Mouse (Mus musculus): ENCODE data around the gene Eif2ak2. TPM values are rescaled to one million over a fixed set of nuclear protein-coding genes. Genes with fewer than 3 reads are reported as not detected.

The Eif2ak2 gene
- polyA plus RNA-seq, 2 experiments, result 3.4 to 4.3 TPM

DNA sequence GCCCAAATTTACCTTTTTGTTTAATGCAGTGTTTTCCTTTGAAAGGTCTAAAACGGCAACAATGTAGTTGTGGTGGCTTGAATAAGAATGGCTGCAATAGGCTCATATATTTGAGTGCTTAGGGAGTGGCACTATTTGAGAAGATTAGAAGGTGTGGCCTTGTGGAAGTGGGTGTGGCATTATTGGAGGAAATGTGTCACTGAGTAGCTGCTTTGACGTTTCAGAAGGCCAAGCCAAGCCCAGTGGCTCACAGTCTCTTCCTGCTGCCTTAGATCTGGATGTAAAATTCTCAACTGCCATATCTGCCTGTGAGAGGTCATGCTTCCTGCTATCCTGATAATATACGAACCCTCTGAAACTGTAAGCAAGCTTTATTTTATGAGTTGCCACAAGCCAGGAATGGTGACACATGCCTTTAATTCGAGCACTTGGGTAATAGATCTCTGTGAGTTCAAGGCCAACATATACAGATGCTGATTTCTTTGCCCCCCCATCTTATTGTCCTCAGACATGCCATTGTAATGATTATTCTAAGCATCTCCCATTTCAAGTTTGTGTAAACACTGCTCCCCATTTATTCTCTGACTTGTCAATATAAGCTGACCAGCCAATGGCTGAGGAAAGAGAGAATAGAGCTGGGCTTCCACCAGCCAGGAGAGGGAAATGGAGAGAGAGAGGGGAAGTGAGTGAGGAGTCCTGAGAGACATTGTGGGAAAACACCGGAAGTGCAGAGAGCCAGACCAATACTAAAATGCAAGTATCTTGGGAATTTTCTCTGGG is 3.1 kb upstream of the Eif2ak2 start:
- Histone ChIP-seq H3K4me2 (ENCODE audit: low read depth) (no peak overlapping the region), H3K36me3 (replicated peaks; ENCODE audit: control insufficient read depth, insufficient read depth, low read depth) (no peaks in the 10 kb centered on the region), H3K4me3 (ENCODE audit: insufficient read depth in 1 of 2, low read depth in 2 of 2, low read length in 2 of 2) (no peak overlapping the region), H3K9ac (replicated peaks) (no peak overlapping the region), H3K9me3 (ENCODE audit: control insufficient read depth, low read length) (no peaks in the 10 kb centered on the region), H3K4me1 (replicated peaks; ENCODE audit: control insufficient read depth in 2 of 2, insufficient read depth in 2 of 2, low read length in 1 of 2) (peaks cover 3 to 11% of the 10 kb centered on the region in 2 experiments; a peak in 3 of 4 replicates), H3K27me3 (ENCODE audit: control insufficient read depth, insufficient read depth, low read length) (no peaks in the 10 kb centered on the region), H3K27ac (no peak overlapping the region)
- ATAC-seq (ENCODE audit: insufficient read depth) (no peak), DNase-seq (ENCODE audit: low read depth in 3 of 3, low spot score in 3 of 3) (no peak)
- no peak for TF ChIP-seq EP300 (IDR thresholded peaks at IDR 0.05; ENCODE audit: low read depth)
- TF ChIP-seq CTCF (IDR thresholded peaks at IDR 0.05; ENCODE audit: low read depth), result no peak
- WGBS (ENCODE audit: insufficient replicate concordance), result 64% methylated on average over 5 of the region's 5 CpGs

DNA sequence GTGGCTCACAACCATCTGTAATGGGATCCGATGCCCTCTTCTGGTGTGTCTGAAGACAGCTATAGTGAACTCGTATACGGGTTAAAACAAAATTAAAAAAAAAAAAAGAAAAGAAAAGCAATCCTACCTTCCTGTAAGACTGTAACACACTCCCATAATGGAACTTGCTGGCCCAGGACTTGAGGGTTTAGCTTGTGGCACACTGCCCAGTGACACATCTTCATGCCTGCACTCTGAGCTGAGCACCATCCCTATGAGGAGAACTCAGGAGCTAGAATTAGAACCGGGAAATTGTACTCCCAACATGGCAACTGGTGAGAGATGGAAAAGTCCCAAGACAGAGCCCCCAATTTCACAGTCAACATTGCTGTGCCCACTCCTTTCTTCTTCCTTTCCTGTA is 918 bp upstream of the Eif2ak2 start:
- no peaks in the 10 kb centered on the region; the same call in none of the 2 replicates for H3K36me3 ChIP-seq (replicated peaks; ENCODE audit: control insufficient read depth, insufficient read depth, low read depth)
- DNase-seq (ENCODE audit: low read depth in 3 of 3, low spot score in 3 of 3) (no peak), ATAC-seq (ENCODE audit: insufficient read depth) (no peak)
- H3K9me3 ChIP-seq (ENCODE audit: control insufficient read depth, low read length), result no peaks in the 10 kb centered on the region
- H3K27me3 ChIP-seq (ENCODE audit: control insufficient read depth, insufficient read depth, low read length), result no peaks in the 10 kb centered on the region
- H3K4me2 ChIP-seq (ENCODE audit: low read depth), result no peak overlapping the region
- 81% methylated on average over 4 of the region's 4 CpGs for WGBS (ENCODE audit: insufficient replicate concordance)
- H3K4me3 ChIP-seq (ENCODE audit: insufficient read depth in 1 of 2, low read depth in 2 of 2, low read length in 2 of 2), result no peak overlapping the region
- peaks cover 3 to 11% of the 10 kb centered on the region in 2 experiments; a peak in 3 of 4 replicates for H3K4me1 ChIP-seq (replicated peaks; ENCODE audit: control insufficient read depth in 2 of 2, insufficient read depth in 2 of 2, low read length in 1 of 2)
- H3K27ac ChIP-seq, result no peak overlapping the region
- no peak overlapping the region for H3K9ac ChIP-seq (replicated peaks)
- TF ChIP-seq CTCF (IDR thresholded peaks at IDR 0.05; ENCODE audit: low read depth) (no peak), EP300 (IDR thresholded peaks at IDR 0.05; ENCODE audit: low read depth) (no peak)

DNA sequence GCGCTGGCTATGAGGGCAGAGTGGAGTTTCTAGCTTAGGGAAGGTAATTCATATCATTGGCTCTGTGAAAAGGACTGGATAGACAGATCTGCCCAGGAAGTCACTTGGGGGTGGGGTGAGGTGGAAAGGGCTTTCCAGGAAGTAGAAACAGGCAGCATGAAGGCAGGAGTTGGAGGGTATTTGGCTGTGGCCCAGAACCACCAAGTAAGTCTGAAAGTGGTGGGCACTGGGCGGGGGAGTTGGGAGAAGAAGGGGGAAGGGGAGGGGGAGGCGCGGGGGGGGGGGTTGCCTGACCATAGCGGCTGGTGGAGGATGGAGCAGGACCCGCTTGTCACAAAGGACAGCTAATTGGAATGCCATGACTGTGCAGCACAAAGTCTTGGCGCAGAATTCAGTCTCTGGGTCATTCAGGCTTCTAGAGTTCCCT is 482 bp downstream of the Eif2ak2 start:
- H3K9ac ChIP-seq (replicated peaks), result peak overlapping the region; percentile 94
- peak; percentile 58 for ATAC-seq (ENCODE audit: insufficient read depth)
- H3K36me3 ChIP-seq (replicated peaks; ENCODE audit: control insufficient read depth, insufficient read depth, low read depth), result peaks cover 12% of the 10 kb centered on the region
- H3K4me1 ChIP-seq (replicated peaks; ENCODE audit: control insufficient read depth in 2 of 2, insufficient read depth in 2 of 2, low read length in 1 of 2), result peaks cover 3 to 11% of the 10 kb centered on the region in 2 experiments; a peak in 3 of 4 replicates
- no peak for DNase-seq (ENCODE audit: low read depth in 3 of 3, low spot score in 3 of 3)
- no peaks in the 10 kb centered on the region for H3K27me3 ChIP-seq (ENCODE audit: control insufficient read depth, insufficient read depth, low read length)
- WGBS (ENCODE audit: insufficient replicate concordance), result 2% methylated on average over 7 of the region's 7 CpGs
- H3K4me3 ChIP-seq (ENCODE audit: insufficient read depth in 1 of 2, low read depth in 2 of 2, low read length in 2 of 2), result peak overlapping the region; percentile 93 to 97
- H3K27ac ChIP-seq, result peak overlapping the region; percentile 75
- peak overlapping the region; percentile 77 for H3K4me2 ChIP-seq (ENCODE audit: low read depth)
- TF ChIP-seq CTCF (IDR thresholded peaks at IDR 0.05; ENCODE audit: low read depth) (no peak), EP300 (IDR thresholded peaks at IDR 0.05; ENCODE audit: low read depth) (no peak)
- no peaks in the 10 kb centered on the region for H3K9me3 ChIP-seq (ENCODE audit: control insufficient read depth, low read length)

GRCm38 (mm10) chr17:78873886-78874285 is 8.5 kb downstream of the Eif2ak2 start:
- no peak overlapping the region for H3K4me3 ChIP-seq (ENCODE audit: insufficient read depth in 1 of 2, low read depth in 2 of 2, low read length in 2 of 2)
- H3K36me3 ChIP-seq (replicated peaks; ENCODE audit: control insufficient read depth, insufficient read depth, low read depth), result peaks cover 22% of the 10 kb centered on the region
- DNase-seq (ENCODE audit: low read depth in 3 of 3, low spot score in 3 of 3) (no peak), ATAC-seq (ENCODE audit: insufficient read depth) (no peak)
- H3K27ac ChIP-seq, result no peak overlapping the region
- no peaks in the 10 kb centered on the region for H3K9me3 ChIP-seq (ENCODE audit: control insufficient read depth, low read length)
- TF ChIP-seq CTCF (IDR thresholded peaks at IDR 0.05; ENCODE audit: low read depth) (no peak), EP300 (IDR thresholded peaks at IDR 0.05; ENCODE audit: low read depth) (no peak)
- H3K9ac ChIP-seq (replicated peaks), result no peak overlapping the region
- no peaks in the 10 kb centered on the region for H3K4me1 ChIP-seq (replicated peaks; ENCODE audit: control insufficient read depth in 2 of 2, insufficient read depth in 2 of 2, low read length in 1 of 2)
- 78% methylated on average over 6 of the region's 6 CpGs for WGBS (ENCODE audit: insufficient replicate concordance)
- no peaks in the 10 kb centered on the region for H3K27me3 ChIP-seq (ENCODE audit: control insufficient read depth, insufficient read depth, low read length)
- no peak overlapping the region for H3K4me2 ChIP-seq (ENCODE audit: low read depth)

DNA sequence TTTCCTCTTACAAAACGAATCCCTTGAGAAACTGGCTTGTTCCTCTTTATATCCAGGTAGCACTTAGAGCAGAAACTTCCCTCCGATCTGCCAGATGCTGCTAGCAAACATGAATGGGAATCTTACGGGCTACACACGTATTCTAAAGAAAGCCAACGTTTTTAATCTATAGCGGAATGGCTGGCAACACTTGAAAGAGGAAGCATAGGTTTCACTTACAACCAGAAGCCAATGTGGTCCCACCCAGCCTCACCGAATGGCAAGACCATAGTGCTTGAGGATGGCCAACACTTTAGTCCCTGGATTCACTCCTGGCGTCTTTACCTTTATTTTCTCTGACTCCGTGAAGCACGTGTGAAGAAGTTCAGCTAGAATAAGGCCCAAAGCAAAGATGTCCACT is 26.1 kb downstream of the Eif2ak2 start:
- Histone ChIP-seq H3K27ac (no peak overlapping the region), H3K36me3 (replicated peaks; ENCODE audit: control insufficient read depth, insufficient read depth, low read depth) (peaks cover 15% of the 10 kb centered on the region), H3K9me3 (ENCODE audit: control insufficient read depth, low read length) (no peaks in the 10 kb centered on the region), H3K4me1 (replicated peaks; ENCODE audit: control insufficient read depth in 2 of 2, insufficient read depth in 2 of 2, low read length in 1 of 2) (0 out of 4 replicates have a peak, but pooled peaks cover 0 to 1% of the 10 kb centered on the region in 2 experiments), H3K9ac (replicated peaks) (no peak overlapping the region), H3K27me3 (ENCODE audit: control insufficient read depth, insufficient read depth, low read length) (no peaks in the 10 kb centered on the region), H3K4me3 (ENCODE audit: insufficient read depth in 1 of 2, low read depth in 2 of 2, low read length in 2 of 2) (no peak overlapping the region), H3K4me2 (ENCODE audit: low read depth) (no peak overlapping the region)
- ATAC-seq (ENCODE audit: insufficient read depth), result no peak
- DNase-seq (ENCODE audit: low read depth in 3 of 3, low spot score in 3 of 3), result no peak
- TF ChIP-seq CTCF (IDR thresholded peaks at IDR 0.05; ENCODE audit: low read depth), result no peak
- no peak for TF ChIP-seq EP300 (IDR thresholded peaks at IDR 0.05; ENCODE audit: low read depth)
- 73% methylated on average over 10 of the region's 10 CpGs for WGBS (ENCODE audit: insufficient replicate concordance)
